Mouse (Mus musculus) E14TG2a.4 (cell line): Measurements from ENCODE around the gene Ankrd9.

Experiments used
- H3K27me3 ChIP-seq: 2 replicates; pipeline ENCODE4 v1.6.1; 2014; ENCODE audit warnings: low read length, control low read depth; ENCODE audit not compliant: insufficient read depth
- H3K36me3 ChIP-seq: 2 replicates; pipeline ENCODE4 v1.6.1; 2014; ENCODE audit warnings: low read length, control low read depth; ENCODE audit not compliant: insufficient read depth
- H3K4me1 ChIP-seq: replicated peaks from 2 replicates; pipeline ENCODE4 v1.6.1; 2014; ENCODE audit warnings: low read depth, low read length, control low read depth
- H3K4me3 ChIP-seq: replicated peaks from 2 replicates; pipeline ENCODE4 v1.5.1; 2014; ENCODE audit warnings: mild to moderate bottlenecking, low read length
- H3K9me3 ChIP-seq: 2 replicates; pipeline ENCODE4 v1.6.1; 2014; ENCODE audit warnings: low read length, control low read depth
- CTCF ChIP-seq: conservative IDR thresholded peaks from 2 replicates; pipeline ENCODE4 v1.5.1; 2014; ENCODE audit warnings: low read length
- NANOG ChIP-seq: IDR thresholded peaks from 2 replicates; pipeline ENCODE4 v1.6.1; 2014; ENCODE audit warnings: borderline replicate concordance, low read length, mixed read lengths
- POU5F1 ChIP-seq: IDR thresholded peaks from 2 replicates; pipeline ENCODE4 v1.6.1; 2014; ENCODE audit warnings: low read length, borderline replicate concordance

Ankrd9 gene

DNA sequence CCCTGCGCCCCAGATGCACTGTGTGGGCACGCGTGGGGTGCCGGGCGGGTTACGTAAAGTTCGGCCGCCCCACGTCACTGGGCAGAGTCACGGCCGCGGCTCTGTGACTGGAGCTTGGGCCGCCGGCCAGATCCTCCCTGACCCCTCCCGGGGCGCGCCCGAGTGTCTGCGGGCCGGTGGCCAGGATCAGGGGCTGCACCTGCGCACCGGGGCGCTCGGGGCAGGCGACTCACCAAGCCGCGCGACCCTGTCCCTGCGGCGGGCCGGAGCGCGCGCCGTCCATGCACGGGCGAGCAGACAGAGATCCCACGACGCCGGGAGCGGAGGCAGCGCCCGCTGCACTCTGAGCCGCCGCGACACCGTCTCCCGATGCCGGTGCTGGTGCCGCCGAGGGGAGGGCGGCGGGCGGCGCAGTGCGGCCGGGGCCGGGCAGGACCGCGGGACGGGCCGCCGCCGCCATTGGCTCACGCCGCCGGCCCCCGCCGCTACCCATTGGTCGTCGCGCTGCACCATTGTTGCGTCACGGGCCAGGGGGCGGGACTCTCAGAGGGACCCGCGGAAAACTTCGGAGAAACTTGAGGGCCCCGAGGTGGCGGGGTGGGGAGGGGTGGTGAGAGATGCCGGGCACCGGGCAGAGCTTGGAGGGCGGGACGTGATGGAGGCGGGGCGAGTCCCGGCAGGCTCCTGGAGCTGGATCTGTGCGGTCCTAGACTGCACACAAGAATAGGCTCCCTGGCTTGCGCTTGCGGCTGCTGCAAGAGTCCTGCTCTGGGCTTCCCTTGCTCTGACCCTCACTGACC is at the start of gene Ankrd9:
Gene Ankrd9, minus strand, starts transcription at position 434 of the 800 bp plus-strand sequence.
- TF ChIP-seq NANOG (no peak), CTCF (no peak), POU5F1 (no peak)
- peaks cover 37% of the 10 kb centered on the region for H3K36me3 ChIP-seq
- H3K4me3 ChIP-seq: peak within 1 kb of the TSS; percentile 94

DNA sequence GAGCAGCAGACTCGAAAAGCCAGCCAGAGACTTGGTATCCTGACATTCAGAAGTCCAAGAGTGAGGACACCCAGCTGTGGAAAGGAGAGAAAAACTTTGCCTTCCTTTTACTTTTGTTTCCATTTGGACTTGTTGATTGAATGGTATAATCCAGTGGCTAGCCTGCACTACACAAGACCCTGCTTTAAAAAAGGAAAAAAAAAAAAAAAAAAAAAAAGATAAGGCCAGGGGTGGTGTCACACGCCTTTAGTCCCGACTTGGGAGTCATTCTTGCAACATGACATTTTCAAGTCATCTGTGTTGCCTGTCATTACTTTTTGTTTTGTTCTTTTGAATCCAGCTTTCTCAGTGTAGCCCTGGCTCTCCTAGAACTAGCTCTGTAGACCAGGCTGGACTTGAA is 42.7 kb upstream of the Ankrd9 start:
- Histone ChIP-seq H3K4me1 (0 out of 2 replicates have a peak, but pooled peaks cover 4% of the 10 kb centered on the region), H3K36me3 (no peaks in the 10 kb centered on the region), H3K9me3 (no peaks in the 10 kb centered on the region), H3K27me3 (no peaks in the 10 kb centered on the region; the same call in 1 of the 2 replicates), H3K4me3 (no peak overlapping the region)
- no peak for TF ChIP-seq CTCF
- no peak for TF ChIP-seq POU5F1
- no peak for TF ChIP-seq NANOG

More for the DNA sequence above, at the start of gene Ankrd9:
- Histone ChIP-seq H3K4me1 (peaks cover 73% of the 10 kb centered on the region), H3K9me3 (no peaks in the 10 kb centered on the region), H3K27me3 (peaks cover 24% of the 10 kb centered on the region)

DNA sequence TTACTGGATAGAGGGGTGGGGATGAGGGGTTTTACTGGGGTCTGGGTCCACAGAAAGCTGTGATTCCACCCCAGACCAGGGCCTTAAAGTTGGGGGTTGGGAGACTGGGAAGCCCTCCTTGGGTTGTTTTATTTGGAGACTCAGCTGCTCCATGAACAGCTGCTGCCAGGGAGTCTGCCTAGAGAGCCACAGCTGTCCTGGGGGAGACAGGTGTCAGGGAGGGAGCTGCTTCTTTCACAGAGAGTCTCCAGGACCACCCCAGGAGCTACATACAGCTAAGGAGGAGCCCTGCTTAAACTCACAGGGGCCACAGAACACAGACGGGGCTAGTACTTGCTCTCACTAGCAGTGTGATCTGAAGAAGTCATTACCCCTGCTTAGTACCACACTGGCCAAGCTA is 42.3 kb upstream of the Ankrd9 start:
- TF ChIP-seq NANOG: no peak
- TF ChIP-seq CTCF: no peak
- no peak for TF ChIP-seq POU5F1
- Histone ChIP-seq H3K9me3 (no peaks in the 10 kb centered on the region), H3K27me3 (no peaks in the 10 kb centered on the region; the same call in 1 of the 2 replicates), H3K36me3 (no peaks in the 10 kb centered on the region), H3K4me3 (no peak overlapping the region), H3K4me1 (0 out of 2 replicates have a peak, but pooled peaks cover 4% of the 10 kb centered on the region)

DNA sequence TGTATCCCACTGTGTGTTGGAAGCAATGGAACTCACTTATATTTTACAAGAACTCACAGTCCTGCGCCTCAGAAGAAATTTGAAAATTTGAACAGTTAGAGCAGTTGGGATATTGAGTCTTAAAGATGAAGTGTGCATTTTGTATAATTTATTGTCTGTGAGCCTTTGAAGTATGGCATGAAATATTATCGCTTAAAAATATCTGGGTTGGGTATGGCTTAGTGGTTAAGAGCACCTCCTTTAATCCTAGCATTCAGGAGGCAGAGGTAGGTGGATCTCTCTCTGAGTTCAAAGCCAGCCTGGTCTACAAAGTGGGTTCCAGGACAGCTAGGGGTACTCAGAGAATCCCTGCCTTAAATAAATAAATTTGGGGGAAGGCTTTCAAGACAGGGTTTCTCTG is 40.2 kb upstream of the Ankrd9 start:
- Histone ChIP-seq H3K9me3 (no peaks in the 10 kb centered on the region), H3K4me1 (0 out of 2 replicates have a peak, but pooled peaks cover 6% of the 10 kb centered on the region), H3K36me3 (no peaks in the 10 kb centered on the region), H3K27me3 (no peaks in the 10 kb centered on the region; the same call in 1 of the 2 replicates), H3K4me3 (no peak overlapping the region)
- TF ChIP-seq POU5F1 (no peak), NANOG (no peak), CTCF (no peak)

DNA sequence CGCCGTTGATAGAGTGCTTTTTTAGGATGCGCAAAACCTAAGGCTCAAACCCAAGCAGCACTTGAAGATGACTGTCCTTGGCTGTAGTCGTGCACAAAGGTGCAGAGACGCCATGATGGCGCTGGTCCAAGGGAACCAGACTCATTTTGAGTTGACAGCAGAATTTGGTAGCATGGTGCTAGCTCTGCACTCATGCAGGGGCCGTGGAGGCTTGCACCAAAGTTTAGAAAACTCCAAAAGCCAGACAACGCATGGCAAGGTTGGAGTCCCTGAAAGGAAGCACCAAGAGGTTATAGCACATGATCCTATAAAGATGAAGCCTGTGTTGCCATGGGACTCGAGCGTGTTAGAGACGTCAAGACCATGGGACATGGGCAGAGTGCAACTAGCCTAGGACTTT is 39.2 kb upstream of the Ankrd9 start:
- no peaks in the 10 kb centered on the region for H3K9me3 ChIP-seq
- no peaks in the 10 kb centered on the region; the same call in 1 of the 2 replicates for H3K27me3 ChIP-seq
- H3K36me3 ChIP-seq: no peaks in the 10 kb centered on the region
- H3K4me1 ChIP-seq: 0 out of 2 replicates have a peak, but pooled peaks cover 6% of the 10 kb centered on the region
- H3K4me3 ChIP-seq: no peak overlapping the region
- TF ChIP-seq NANOG (no peak), POU5F1 (no peak), CTCF (no peak)

DNA sequence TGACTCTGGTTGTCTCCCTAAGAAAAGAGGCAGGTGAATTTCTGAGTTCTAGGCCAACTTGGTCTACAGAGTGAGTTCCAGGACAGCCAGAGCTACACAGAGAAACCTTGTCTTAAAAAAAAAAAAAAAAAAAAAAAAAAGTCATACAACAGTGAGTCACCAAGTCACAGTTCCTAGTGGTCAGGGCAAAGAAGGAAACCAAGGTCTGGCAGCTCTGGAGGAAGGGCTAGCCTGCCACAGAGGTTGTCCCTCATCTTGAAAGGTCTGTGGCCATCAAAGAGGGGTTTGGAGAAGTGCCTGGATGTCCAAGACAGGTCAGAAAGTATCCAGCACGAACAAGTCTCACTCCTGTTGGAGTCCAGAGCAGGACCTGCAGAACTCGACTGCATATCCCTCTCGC is 38.0 kb upstream of the Ankrd9 start:
- TF ChIP-seq POU5F1: no peak
- no peak for TF ChIP-seq NANOG
- TF ChIP-seq CTCF: no peak
- 0 out of 2 replicates have a peak, but pooled peaks cover 6% of the 10 kb centered on the region for H3K4me1 ChIP-seq
- no peaks in the 10 kb centered on the region for H3K36me3 ChIP-seq
- no peaks in the 10 kb centered on the region for H3K9me3 ChIP-seq
- H3K27me3 ChIP-seq: no peaks in the 10 kb centered on the region; the same call in 1 of the 2 replicates
- no peak overlapping the region for H3K4me3 ChIP-seq

DNA sequence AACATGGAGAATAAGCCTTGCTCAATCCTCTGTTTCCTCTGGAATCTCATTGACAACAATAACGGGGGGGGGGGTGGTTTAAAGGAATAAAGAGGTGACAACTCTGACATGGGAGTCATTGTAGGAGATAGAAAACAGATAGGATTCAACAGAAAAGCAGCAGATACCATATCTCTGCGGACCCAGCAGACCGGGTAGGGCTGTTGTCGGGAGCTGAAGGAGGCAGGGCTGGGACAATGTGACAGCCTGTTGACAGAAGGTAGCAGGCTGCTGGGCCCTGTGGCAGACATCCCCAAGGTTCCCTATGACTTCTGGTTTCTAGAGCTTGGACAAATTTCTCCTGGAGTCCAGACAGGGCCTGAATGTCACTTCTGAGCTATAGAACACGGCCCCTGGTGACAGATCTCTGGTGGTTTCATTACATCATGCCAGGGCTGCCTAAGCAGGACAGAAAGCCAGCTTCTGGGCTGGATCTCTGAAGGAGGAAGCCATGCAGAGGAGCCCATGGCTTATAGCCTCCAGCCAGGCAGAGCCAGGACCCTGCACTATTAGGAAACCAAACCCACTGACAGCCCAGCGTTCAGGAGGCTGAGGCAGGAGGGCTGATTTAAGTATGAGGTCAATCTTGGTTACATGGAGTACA is 30.9 kb upstream of the Ankrd9 start:
- Histone ChIP-seq H3K27me3 (0 out of 2 replicates have a peak, but pooled peaks cover 4% of the 10 kb centered on the region), H3K4me1 (peaks cover 51% of the 10 kb centered on the region), H3K36me3 (no peaks in the 10 kb centered on the region), H3K4me3 (no peak overlapping the region), H3K9me3 (no peaks in the 10 kb centered on the region)
- TF ChIP-seq NANOG (no peak), CTCF (no peak), POU5F1 (no peak)

DNA sequence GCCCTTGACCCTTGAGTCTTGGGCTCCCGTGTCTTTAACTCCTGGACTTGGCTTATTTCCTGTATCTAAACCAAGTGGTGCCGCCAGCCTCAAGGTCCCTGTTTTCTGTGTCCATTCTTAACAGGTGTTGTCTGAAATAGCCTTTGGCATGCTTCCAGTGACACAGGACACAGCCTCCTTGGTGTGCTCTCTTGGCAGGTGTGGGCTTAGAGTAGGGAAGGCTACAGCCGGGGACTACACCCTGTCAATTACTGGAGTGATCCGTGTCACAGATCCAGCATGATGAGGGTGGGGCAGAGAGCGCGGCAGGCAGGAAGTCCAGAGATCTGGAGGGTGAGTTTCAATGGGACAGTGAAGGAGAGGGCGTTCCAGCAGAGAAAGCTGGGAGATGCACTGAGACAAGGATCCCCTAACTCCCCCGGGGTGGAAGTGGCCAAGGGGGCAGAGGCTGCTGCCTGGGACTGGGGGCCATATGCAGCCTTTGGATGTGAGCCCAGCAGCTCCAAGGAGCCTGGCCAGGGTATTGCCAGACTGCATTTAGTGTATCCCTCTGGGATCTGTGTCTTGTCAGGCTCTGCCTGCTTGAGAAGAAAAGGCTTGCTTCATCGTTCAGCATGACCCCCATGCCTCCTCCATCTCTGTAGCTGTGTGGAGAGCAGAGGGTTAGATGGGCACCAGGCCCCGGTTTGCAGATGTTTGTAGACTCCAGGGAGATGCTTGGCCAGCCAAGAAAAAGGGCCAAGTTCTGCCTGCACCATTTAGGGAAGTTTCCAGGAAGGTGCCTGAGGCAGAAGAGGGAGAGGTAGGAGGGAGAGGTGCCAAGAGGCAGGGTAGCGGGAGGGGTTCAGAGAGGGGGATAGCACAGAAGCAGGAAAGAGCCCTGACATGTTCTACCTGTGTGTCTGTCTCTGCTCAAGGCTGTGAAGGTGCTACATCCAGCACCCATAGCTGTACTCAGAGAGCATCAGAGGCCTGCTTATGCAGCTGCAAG is 30.0 kb upstream of the Ankrd9 start:
- Histone ChIP-seq H3K4me3 (peak overlapping the region; percentile 57), H3K36me3 (no peaks in the 10 kb centered on the region), H3K9me3 (no peaks in the 10 kb centered on the region), H3K27me3 (0 out of 2 replicates have a peak, but pooled peaks cover 4% of the 10 kb centered on the region), H3K4me1 (peaks cover 56% of the 10 kb centered on the region)
- no peak for TF ChIP-seq POU5F1
- TF ChIP-seq NANOG: no peak
- TF ChIP-seq CTCF: no peak
